Mouse (Mus musculus) heart, postnatal 4 days (tissue): ENCODE measurements around the gene Ffar4. TPM values are rescaled to one million over a fixed set of nuclear protein-coding genes. Genes with fewer than 3 reads are reported as not detected.

Source experiments
- DNase-seq: peaks from one replicate; pipeline ENCODE4 v3.0.0; 2021
- total RNA-seq, 2 experiments: library from RNA; stranded (reverse); gene quantifications; 2 replicates each; pipeline ENCODE4 v1.2.3; 2021

Gene Ffar4
- total RNA-seq, result under 1 TPM in 1 of 2 experiments, not detected in 1; 0.38 TPM

DNA sequence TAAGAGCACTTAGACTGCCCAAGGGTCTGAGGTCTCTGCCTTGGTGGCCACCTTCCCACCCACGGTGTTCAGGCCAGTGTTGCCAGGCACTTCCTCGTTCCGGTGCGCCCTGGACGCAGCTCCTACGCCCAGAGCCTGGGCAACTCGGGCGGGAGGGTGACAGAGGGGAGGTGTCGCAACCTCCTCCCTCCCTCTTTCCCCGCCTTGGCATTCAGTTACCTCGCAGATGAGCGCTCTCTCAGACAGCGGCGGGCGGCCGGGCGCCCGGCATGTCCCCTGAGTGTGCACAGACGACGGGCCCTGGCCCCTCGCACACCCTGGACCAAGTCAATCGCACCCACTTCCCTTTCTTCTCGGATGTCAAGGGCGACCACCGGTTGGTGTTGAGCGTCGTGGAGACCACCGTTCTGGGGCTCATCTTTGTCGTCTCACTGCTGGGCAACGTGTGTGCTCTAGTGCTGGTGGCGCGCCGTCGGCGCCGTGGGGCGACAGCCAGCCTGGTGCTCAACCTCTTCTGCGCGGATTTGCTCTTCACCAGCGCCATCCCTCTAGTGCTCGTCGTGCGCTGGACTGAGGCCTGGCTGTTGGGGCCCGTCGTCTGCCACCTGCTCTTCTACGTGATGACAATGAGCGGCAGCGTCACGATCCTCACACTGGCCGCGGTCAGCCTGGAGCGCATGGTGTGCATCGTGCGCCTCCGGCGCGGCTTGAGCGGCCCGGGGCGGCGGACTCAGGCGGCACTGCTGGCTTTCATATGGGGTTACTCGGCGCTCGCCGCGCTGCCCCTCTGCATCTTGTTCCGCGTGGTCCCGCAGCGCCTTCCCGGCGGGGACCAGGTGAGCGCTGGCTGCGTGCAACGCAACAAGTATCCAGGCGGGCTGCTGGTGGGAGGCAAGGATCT, at the start of gene Ffar4:
TSS of gene Ffar4 (plus strand) at position 214 of the 901 bp plus-strand sequence.
- DNase-seq, result no peak

DNA sequence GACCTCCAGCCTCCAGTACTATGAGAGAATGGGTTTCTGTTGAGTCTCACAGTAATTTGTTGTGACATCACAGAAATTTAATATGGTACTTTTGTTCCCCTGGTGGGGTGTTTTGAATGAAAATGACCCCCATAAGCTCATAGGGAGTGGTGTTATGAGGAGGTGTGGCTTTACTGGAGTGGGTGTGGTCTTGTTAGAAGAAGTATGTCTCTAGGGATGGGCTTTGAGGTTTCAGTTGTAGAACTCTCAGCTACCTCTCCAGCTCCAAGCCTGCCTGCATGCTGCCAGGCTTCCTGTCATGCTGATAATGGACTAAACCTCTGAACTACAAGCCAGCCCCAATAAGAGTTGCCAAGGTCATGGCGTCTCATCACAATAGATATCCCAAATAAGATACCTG, 47.2 kb upstream of the Ffar4 start:
- DNase-seq, result no peak

DNA sequence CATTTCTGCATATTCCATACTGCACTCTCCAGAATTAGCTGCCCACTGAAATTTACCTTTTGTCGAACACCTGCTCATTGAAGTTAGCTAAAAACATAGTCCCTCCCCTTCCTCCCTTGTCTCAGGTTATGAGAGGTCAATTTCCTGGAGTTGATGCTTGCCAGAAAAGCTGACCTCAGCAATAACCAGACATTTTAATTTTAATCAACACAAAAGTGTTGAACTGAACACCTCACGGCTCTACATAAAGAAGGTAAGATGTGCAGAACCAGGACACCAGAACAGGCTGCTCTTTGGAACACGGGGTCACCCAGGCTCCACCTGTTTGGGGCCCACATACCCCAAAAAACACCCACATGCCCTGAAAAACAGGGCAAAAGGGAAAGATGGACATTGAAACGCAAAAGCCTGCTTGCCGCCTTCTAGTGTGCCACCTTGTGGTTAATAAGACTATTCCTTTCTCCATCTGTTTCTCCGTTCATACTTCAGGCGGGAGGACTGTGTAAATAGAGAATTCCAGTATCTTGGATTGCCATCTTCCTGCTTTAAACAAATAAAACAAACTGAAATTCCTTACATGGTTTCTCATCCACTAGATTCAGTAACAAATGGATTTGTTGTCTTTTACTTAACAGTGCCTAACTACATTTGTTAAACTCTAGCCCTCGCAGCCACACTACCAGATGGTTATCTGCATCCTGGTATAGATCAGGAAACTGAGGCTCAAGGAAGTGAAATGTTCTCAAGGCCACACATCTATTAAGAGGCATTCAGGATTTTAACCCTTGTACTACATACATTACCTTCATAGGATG, 43.4 kb upstream of the Ffar4 start:
- DNase-seq, result no peak

DNA sequence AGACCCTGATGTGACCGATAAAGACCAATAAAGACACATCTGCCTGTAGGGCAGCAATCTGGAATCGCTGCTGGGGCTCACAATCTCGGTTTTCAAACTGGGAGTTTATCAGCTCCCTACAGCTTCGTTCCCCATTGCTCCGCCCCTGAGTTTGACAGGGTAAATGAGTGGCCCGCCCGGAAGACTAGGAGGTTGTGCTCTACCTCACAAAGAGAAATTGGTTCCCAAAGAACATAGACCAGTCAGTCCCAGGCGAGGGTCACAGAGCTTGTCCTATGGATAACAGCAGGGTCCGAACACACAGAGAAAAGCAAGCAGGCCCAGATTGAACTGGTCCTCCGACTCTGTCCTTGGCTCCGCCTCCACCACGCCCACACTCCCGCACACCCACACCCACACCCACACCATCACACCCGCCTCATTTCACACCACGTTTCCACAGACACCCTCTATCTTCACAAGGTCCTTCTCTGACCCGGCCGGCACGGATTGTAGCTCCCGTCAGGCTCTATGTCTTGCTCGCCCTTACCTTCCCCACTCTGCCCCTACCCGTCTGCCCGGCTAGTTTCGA, 42.6 kb upstream of the Ffar4 start:
- peak; percentile 79 for DNase-seq

DNA sequence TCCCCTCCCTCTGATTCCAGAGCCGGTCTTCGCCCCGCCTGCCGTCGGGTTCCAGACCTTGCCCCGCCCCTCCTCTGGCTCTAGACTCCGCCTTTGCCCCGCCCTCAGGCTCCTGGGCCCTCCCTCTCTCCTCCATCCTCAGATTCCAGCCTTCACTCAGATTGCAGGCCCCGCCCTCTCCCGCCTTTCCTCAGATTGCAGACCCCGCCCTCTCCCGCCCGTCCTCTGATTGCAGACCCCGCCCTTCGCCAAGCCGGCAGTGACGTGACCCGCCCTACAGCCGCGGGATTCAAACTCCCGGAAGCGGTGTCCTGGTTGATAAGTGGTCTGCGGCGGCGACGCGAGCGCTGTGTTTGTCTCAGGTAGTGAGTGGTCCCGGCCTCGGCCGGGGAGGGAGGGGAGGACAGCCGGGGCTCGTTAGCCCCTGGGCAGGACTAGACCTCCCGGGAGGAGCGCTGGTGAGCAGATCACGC, 42.1 kb upstream of the Ffar4 start, which contains the start of gene Cep55:
TSS of gene Cep55 (plus strand) at position 292 of the 473 bp plus-strand sequence.
- DNase-seq, result peak; percentile 97

DNA sequence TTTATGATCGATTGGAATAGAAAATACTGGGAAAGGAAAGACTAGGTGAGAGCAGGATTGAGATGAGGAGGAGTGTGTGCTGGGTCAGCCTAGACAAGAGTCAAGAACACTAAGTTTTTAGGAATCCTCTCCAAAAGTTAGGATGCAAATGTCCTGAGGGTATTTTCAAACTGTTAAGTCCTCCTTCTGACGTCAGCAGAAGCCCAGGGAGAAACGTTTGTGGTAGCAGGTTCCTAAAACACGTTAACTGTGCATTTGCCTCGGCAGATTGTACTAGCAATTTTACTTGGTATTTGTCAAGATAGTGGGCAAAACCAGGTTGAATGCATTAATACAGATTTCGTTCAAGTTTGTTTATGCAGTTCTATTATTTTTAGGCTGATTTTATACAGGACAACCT, 41.1 kb upstream of the Ffar4 start:
- DNase-seq, result no peak

DNA sequence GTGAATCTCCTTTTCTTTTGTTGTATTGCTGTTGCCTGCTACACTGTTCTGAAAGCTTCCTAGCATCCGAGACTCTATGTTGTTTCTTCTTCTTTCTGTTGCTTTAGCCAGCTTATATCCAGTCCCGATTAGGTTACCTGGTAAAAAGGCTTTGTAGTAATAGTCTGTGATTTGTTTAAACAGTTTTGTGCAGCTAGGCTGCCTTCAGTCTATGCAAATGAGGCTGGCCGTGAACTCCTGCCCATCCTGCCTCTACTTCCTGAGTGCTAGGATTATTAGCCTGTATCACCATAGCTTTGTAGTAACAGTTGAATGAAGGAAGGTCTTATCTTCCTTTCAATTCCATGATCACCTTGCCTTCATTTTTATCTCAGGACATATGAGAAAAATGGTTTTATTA, 40.6 kb upstream of the Ffar4 start:
- DNase-seq, result no peak

DNA sequence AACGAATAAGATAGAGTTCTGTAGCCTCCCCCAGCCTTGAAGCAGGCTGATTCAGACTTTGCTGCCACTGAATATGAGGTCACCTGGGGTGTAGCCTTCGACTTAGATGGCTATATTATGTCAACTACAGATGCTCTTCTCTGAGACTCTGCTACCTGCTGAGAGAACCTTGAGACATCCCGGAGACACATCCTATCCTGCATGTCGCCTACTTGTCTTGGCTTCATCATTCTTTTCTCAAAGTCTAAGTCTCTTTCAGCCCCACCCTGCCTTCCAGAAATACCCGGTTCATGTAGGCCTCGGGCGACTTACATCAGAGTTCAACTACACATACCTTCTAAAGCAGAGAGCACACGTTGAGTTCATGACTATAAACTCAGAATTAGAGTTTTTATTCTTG, 39.9 kb upstream of the Ffar4 start:
- DNase-seq, result no peak

DNA sequence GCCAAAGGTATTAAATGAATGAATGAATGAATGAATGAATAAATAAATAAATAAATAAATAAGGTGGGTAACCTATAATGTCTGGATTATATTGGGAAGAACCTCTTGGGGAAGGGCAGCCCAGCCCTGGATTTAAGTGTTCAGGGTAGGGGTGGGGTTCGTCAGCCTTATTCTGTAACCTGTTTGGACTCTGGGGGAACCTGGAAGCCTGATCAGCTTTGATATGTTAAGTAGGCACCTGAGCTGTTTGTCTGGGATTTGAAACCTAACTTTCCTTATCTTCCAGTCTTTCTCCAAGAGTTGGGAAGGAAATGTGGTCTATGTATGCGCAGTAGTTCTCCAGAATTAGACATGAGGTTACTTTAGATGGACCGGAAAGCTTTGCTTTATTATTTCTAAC, 33.7 kb upstream of the Ffar4 start:
- DNase-seq, result no peak

DNA sequence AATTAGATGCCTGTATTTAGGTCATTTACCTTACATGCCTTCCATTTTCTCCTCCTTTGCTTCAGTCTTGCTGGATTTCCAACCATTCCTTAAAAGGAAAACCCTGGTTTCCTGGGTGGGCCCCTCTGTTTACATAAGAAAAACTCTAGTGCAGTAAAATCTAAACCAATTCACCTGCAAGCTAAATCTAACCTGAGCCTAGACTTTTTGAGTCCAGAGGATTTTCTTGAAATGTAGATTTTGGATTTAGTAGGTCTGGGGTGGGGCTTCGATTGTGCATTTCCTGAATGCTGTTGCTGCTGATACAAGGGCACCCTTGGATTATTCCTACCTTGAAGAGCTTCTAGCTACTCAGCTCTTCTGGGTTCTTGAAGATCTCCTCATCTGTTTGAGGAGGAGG, 32.8 kb upstream of the Ffar4 start:
- no peak for DNase-seq

DNA sequence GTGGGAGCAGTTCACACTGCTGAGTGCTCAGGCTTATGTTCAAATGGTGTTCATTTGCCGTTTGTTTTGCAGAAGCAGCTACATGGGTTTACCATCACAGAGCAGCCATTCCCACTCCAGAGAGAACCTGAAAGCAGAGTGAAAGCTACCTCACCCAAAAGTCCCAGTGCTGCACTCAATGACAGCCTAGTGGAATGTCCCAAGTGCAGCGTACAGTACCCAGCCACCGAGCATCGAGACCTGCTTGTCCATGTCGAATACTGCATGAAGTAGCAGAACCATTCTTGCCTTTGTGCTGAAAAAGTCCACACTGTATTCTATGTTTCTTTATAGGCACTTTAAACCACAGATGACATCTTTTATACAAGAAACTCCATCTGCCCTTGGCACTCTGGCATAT, 23.6 kb upstream of the Ffar4 start:
- no peak for DNase-seq

DNA sequence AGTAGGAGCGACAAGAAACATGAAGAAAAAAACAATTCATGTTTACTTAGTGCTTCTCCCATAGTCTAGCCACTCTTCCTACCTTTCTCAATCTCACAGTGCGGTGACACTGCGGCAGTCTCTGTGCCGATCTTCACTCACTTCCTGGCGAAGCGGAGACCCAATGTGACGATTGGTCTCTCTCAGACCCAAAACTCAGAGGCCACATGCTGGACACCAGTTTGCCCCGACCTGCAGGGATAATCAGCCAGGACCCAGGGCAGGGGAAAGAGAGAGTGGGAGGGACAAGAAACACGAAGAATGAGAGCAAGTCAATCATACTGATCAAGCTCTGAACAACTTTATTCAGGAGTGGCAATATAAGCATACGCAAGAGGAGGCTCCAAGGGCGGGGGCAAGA, 21.8 kb upstream of the Ffar4 start:
- no peak for DNase-seq

DNA sequence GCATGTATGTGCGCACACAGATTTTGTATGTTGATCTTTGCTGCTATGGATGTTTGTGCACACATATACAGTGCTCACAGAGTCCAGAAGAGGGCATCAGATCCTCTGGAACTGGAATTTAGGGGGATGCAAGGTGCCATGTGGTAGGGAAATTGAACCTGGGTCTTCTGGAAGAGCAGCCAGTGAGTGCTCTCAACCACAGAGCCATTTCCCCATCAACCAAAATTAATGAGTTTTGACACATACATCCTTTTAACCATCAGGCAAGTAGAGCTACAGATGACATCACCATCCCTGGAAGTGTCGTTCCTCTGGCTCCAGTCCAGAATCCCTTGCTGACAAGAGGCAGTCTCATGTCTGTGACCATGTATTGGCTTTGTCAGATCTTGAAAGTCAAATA, 20.6 kb upstream of the Ffar4 start:
- DNase-seq, result peak; percentile 35

DNA sequence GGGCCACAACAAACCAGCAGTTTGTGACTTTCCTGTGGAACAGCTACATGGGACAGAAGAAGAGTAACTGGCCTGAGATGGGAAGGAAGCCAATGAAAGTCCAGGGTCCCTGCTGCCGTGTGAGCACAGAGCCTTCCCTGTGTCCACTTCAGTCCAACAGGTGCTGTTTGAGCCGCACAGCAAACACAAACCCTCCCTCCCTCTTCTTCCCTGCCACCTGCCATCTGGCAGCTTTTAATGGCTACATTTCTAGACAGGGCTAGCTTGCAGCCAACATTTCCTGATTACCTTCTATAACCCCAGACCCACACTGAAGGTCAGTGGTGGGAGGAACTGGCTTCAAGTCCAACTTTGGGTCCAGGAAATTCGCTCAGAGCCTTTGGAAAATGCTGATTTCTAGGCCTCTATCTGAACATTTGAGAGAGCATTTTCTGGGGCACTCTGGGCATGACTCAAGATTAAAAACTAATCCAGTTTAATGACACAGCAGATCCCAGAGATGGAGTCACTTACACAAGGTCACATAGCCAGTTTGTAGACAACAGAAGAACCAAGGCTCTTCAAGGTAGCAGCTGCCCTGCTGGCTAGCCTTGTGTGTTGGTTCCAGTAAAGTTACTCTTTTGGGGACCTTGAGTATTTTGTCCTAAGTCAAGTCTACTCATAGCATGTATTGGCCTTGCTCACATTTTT, 18.9 kb upstream of the Ffar4 start:
- no peak for DNase-seq

DNA sequence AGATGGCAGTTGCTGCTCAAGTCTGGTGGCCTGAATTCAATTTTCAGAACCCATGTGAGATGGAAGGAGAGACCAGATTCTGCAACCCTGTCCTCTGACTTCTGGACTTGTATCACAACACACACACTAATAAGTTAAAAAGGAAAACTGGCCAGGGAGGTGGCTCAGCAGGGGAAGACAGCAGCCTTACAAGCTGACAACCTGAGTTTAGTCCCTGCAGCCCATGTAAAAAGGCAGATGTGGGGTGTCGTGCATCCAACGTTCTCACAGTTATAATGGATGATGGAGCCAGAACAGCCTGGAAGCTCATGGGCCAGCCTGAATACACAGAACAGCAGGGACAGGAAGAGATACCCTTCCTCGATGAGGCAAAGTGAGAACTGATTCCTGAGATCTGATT, 15.5 kb upstream of the Ffar4 start:
- DNase-seq, result no peak

DNA sequence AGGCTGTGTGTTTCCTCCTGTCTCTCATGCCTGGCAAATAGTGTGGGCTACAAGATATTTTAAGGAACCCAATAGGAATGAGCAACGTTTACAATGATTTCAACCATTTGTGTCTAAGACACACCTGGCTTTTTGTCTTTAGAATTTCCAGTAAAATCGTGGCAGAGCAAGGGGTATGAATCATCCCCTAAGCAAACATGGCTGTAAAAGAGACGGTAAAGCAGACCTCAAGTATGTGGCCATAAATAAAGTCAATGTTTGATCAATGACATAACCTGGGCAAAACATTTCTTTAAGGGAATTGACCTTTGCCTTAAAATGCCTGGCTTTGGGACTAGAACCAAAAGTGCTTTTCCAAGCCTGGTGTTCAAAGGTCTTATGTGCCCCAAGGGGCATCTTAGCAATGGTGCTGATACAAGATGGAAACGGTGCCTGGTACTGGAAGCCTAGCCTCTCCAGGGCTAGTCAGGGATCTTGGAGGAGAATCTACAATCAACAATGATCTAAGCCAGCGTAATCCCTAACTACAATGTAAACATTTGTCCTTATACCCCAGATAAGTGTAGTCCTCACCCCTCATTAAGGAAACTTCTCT, 13.8 kb upstream of the Ffar4 start:
- no peak for DNase-seq

DNA sequence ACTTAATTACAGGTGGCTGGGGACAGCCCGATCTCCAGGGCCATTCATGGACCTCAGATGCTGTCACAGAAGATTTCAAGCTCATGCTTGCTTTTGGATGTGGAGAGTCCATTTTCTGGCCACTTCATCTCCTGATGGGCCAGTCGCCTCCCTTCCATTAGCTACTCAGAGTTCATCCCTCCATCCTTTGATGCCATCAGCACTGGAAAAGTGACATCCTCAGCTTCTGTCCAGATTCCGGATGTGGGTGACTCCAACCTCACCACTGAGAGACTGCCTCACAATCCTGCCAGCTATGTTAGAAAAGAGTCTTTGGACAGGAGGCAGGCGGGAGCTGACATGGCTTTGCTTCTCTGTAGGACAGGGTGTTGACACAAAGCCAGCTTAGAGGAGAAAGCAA, 11.0 kb upstream of the Ffar4 start:
- no peak for DNase-seq

DNA sequence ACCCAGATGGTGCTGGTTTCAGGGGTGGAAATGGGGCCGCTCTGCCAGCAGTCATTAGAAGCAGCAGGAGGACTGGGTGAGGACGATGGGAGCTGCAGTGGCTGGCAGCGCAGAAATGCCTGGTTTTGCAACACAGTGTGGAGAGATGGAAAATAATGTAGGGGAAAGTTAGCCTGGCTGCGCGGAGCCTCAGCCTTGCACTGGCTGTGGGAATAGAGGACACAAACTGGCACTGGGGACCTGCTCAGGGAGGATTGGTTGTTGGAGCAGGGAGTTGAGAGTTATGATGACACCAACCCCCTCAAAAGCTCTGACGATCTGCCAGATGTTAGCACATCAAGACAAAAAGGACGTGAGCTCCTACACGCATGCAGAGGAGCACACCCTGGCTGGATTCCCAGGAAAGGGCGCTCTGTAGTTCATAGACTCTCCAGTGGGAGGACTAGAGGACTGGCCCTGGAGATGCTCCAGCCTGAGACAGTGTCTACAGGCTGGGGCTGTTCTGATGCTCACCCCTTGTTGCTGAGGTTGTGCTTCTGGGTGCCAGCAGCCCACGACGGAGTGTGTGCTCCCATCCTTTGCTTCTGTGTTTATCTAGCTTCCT, 9.8 kb upstream of the Ffar4 start:
- peak; percentile 66 for DNase-seq

DNA sequence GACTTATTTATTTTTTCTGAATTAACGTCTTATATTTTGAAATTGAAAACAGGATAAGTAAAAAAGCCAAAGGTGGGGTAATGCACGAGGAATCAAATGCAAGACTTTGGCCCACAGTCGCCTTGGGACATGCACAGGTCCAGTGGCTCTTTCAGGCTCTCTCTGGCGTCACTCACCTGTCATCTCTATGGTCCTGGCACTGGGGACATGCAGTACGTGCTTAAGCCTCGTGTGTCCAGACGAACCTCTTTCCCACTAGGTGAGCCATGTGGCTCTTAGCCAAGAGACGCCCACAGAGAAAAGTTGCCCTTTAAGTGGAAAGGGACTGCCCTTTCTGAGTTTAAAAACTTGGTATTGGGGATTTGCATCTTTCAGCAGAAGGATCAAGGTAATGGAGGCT, 7.5 kb upstream of the Ffar4 start:
- no peak for DNase-seq

DNA sequence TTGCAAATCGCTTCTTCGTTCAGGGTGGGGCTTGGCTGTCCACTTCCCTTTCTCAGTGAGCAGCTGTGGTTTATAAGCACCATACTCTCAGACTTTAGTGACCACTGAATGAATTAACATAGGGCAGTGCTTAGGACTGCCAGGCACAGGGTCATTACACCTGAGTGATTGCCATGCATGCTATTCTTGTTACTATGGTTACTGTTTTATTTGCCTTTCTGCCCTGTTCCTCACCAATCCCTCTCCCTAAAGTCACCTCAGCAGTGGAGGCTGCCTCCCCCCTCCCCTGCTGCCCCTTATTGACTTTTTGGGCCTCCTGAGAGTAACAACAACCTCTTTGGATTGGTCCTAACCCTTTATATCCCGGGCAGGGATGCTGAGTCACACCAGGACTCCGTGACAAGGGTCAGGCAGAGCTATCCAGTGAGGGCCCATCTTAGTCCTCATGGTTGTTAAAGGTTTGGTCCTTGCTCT, 5.3 kb upstream of the Ffar4 start:
- DNase-seq, result no peak

DNA sequence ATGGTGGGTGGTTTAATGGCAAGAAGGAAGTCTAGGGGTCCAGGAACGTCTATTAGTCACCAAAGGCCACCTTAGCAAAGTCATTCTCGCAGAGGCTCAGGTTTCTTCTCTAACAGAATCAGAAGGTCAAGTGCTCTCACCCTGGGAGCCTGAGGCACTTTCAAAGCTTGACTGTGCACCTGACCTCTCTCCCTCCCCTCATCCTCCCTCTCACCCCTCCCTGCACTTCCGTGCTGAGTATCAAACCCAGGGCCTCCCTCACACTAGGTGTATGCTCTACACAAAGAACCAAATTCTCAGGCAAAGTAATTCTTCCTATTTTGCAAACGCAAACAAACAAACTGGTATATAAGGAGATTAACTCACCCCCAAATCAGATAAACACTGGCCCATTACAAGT, 640 bp upstream of the Ffar4 start:
- DNase-seq, result no peak

DNA sequence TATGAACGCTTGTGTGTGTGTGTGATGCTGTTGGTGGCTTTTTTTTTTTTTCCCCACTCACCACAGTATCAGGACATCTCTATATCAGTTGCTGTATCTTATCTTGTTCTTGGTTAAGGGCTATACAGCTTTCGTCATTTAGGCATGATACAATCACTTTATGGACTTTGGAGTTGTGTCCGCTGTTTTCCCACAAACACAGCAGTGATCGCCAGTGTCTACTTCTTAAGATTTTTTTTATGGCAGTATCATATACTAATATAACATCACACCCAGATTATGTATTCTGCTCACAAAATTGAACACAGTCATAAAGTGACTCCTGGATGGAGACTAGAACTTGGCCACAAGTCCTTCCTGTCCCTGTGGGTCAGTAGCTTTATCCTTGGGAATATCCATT, 11.0 kb downstream of the Ffar4 start:
- DNase-seq, result no peak
